Mouse (Mus musculus) testis, adult 2 months (tissue): ENCODE measurements at regions not wholly inside any gene's neighbourhood (a gene's known extent, or its start where the extent isn't known, plus 50 kb on each side); places are given as distances from the start of the nearest gene placed in this dataset.

Experiments used
- CTCF ChIP-seq: fragments of 200-500 bp; IDR thresholded peaks from 2 replicates; pipeline ENCODE4 v1.5.1; 2012; ENCODE audit warnings: low read depth, mild to moderate bottlenecking, inconsistent platforms, low read length, moderate library complexity; ENCODE audit not compliant: control insufficient read depth, insufficient read depth, insufficient replicate concordance
- POLR2A ChIP-seq: fragments of 200-500 bp; IDR thresholded peaks from 2 replicates; pipeline ENCODE4 v1.6.1; 2012; ENCODE audit warnings: low read depth, mild to moderate bottlenecking, inconsistent platforms, low read length, moderate library complexity; ENCODE audit not compliant: control insufficient read depth

DNA sequence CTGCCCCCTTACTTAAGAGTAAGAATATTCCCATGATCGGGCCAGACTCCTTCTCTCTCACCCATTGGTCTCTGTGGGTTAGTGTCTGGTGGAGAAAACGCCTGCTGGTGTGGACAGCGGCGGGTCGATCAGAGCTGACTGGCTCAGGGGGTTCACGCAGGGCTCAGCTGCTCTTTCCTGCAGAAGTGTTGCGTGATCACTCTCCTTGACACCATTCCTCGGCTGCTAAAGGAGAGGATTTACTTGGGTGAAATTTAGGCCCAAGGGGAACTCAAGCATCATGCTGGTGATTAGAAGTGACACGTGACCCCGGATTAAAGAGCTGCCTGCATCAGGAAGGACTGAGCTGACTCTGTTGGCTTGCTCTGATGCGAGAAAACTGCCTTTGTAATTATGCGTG lies 240.9 kb downstream of the Gm826 start:
- TF ChIP-seq POLR2A (no peak), CTCF (no peak)
